Mouse (Mus musculus) macrophage (primary cell): Measurements from ENCODE around the gene U2af1. TPM values are rescaled to one million over a fixed set of nuclear protein-coding genes. Genes with fewer than 3 reads are reported as not detected.

Source experiments
- H3K27ac ChIP-seq: fragments of 350-480 bp; formaldehyde crosslinking; 2 replicates; pipeline ENCODE4 v1.9.0; 2021
- H3K36me3 ChIP-seq: fragments of 350-480 bp; formaldehyde crosslinking; 2 replicates; pipeline ENCODE4 v1.9.0; 2021; ENCODE audit errors: inconsistent target
- H3K4me3 ChIP-seq: fragments of 350-480 bp; formaldehyde crosslinking; 2 replicates; pipeline ENCODE4 v1.9.0; 2021; ENCODE audit errors: inconsistent target
- H3K79me2 ChIP-seq: fragments of 350-480 bp; formaldehyde crosslinking; 2 replicates; pipeline ENCODE4 v1.9.0; 2021; ENCODE audit errors: inconsistent target
- WGBS: methylation state at CpG from one replicate; pipeline ENCODE4 v1.1.7; 2026; ENCODE audit warnings: inconsistent platforms; ENCODE audit not compliant: missing documents; 5-methylcytosine and 5-hydroxymethylcytosine counted together
- polyA plus RNA-seq: library from polyadenylated mRNA; stranded (reverse); fragments of 250-400 nt; gene quantifications from 3 replicates; pipeline ENCODE4 v1.2.4, GENCODE M21; 2018; ENCODE audit warnings: inconsistent platforms

U2af1 gene
- polyA plus RNA-seq, 1 experiment from 2014 or later: 87.3 TPM

DNA sequence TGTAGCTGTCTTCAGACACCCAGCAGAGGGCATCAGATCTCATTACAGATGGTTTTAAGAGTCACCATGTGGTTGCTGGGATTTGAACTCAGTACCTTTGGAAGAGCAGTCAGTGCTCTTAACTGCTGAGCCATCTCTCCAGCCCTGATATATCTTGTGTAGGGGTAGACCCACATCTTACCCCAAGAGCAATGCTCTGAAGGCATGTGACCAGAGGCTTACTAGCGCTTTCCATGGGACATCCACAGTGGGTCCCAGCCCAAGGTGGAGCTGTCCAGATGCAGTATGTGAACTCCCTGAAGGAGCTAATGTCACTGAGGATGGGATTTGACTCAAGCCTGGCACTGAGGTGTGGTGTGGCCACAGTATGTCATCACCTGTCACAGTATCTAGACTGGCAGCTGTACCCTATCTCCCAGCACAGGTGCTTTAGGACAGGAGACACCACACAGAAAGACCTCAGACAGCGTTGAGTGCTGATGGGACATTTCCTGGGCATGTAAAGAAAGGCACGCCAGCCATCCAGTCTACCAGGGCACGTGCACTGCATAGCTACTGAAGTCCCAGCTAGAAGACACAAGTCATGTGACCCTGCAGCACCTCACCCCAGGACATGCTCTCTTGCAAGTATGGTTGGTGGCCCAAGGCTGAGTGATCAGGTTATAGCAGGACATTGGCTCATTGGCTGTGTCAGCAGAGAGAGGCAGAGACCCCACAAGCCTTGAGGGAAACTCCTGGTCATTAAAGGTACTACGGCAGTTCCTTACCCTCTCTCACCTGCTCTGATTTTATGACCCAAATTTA, 12.3 kb downstream of the U2af1 start:
- peaks cover 53% of the 10 kb centered on the region for H3K36me3 ChIP-seq

DNA sequence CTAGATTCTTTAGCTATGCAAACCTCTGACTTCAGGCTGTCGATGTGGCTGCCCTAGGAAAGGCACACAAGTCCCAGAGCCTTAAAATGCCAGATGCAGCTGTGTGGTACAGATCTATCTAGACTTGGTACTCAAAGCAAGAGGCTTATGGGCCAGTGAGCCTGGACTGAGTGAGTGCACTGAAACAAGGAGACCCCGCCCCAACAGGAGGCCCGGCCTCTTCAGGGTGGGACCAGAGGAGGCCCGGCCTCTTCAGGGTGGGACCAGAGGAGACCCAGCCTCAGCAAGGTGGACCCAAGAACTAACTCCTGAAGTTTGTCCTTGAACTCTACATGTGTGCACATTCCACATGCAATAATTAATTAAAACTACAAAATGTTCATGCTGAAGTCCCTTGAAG, 15.8 kb downstream of the U2af1 start:
- 71% methylated on average over 2 of the region's 4 CpGs for WGBS
- H3K27ac ChIP-seq: no peak overlapping the region
- peaks cover 18% of the 10 kb centered on the region for H3K36me3 ChIP-seq
- H3K79me2 ChIP-seq: no peaks in the 10 kb centered on the region
- no peak overlapping the region for H3K4me3 ChIP-seq

More for the DNA sequence above, 12.3 kb downstream of the U2af1 start:
- peaks cover 9% of the 10 kb centered on the region; the same call in 1 of the 2 replicates for H3K79me2 ChIP-seq
- WGBS: 94% methylated on average over 5 of the region's 5 CpGs
- H3K4me3 ChIP-seq: no peak overlapping the region
- no peak overlapping the region for H3K27ac ChIP-seq

DNA sequence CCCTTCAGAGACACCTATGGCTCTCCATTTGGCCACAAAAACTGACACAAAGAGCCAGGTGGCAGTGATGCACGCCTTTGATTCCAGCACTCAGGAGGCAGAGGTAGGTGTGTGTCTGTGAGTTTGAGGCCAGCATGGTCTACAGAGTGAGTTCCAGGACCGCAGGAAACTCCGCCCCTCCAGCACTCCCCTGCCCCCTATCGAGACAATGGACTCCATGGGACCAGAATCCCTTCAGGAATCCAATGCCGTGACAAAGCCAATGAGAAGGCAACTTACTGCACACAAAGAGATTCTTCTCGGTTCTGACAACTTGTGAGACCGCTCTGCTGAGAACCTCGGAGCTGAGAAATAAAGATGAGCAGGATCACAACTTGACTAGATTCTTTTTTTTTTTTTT, 16.4 kb downstream of the U2af1 start:
- Histone ChIP-seq H3K79me2 (no peaks in the 10 kb centered on the region), H3K4me3 (no peak overlapping the region), H3K36me3 (peaks cover 12% of the 10 kb centered on the region), H3K27ac (no peak overlapping the region)
- 75% methylated on average over 8 of the region's 8 CpGs for WGBS

DNA sequence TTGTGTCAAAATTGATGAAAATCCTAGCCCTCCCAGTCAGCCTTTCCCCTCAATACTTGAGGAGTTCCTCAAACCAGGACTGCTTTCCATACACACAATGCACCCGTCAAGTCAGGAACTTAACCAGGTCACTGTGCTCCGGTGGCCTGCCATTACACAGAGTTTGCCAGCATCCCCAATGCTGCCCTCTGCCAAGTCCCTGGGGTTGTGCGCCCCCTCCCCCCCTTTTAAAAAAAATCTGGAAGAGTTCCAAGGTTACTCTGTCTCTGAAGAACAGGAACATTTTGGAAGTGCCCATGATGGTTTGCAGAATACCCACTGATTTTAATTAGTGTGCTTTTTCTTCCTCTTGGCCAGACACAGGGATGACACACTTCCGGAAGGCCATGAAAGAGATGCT, 19.0 kb downstream of the U2af1 start:
- Histone ChIP-seq H3K79me2 (no peaks in the 10 kb centered on the region), H3K27ac (no peak overlapping the region), H3K4me3 (no peak overlapping the region), H3K36me3 (no peaks in the 10 kb centered on the region)
- WGBS: 61% methylated on average over 4 of the region's 4 CpGs

DNA sequence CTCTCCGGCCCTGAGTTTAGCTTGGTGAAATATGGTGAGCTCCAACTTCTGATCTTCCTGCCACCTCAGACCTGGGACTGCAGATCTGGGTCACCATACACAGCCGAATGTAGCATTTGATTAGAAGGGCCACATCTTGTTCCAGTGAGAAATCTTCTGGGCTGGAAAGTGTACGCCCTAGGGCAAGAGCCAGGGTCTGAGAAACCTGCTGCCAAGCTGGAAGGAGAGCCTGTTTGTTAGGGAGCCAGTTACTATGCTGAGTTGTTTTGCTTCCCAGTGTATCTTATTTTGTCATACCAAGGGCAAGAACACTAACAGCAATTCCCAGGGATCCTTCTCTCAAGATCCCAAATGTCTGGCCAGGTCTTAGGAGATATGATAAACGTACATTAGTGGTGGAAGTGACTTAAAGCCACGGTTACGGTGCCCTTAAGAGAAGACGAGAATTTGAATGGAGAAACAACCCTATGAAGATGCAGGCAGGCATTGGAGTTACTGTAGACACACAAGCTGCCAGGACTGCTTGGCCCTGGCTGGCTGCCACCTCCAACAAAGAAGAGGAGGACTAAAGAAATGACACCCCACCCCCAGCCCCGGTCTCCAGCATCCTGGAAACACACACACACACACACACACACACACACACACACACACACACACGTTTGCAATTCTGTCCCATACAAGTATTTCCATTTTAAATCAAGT, 20.7 kb downstream of the U2af1 start:
- WGBS: 82% methylated on average over 7 of the region's 9 CpGs
- Histone ChIP-seq H3K79me2 (no peaks in the 10 kb centered on the region), H3K4me3 (no peak overlapping the region), H3K27ac (no peak overlapping the region), H3K36me3 (no peaks in the 10 kb centered on the region)

DNA sequence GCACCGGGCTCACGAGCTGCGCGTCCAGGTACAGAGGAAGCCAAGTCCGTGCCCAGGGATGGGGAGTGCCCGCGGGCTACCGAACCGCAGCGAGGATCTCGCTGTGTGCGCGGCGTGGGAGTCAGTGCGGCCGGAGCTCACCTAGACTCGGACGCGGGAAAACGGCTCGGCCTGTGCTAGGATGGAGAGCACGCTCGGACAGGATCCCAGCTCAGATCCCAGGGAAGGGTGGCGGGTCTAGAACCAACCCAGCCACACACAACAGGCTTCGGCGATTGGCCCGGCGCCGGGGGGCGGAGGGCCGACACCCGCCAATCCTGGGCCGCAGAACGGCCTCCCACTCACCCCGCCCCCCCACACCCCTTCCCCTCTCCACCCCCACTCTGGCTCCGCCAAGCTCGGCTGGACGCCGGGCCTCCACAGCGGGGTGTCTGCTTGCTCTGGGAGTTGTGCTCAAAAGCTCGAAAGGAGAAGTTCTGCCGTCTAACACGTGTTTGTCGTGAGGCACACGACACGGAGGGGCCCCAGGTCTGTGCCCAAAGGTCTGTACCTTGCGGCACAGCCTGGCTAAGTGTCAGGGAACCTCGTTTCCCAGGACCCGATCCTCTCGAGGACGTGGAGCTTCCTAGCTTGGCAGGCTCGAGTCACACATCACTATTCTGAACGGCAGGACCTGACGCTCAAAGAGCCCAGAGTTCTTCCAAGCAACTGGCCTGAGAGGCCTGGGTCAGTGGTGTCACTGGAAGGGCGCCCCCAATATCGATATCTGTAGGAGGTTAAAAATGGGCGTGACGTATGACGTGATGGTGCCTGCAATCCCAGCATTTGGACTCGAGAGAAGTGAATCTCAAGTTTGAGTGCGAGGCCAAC, 21.5 kb downstream of the U2af1 start, which contains the start of gene Cbs:
Gene Cbs, minus strand, starts transcription at position 297 of the 870 bp plus-strand sequence.
- WGBS: 9% methylated on average over 57 of the region's 61 CpGs
- Histone ChIP-seq H3K4me3 (no peak within 1 kb of the TSS), H3K36me3 (no peaks in the 10 kb centered on the region), H3K27ac (no peak within 1 kb of the TSS), H3K79me2 (no peaks in the 10 kb centered on the region)

DNA sequence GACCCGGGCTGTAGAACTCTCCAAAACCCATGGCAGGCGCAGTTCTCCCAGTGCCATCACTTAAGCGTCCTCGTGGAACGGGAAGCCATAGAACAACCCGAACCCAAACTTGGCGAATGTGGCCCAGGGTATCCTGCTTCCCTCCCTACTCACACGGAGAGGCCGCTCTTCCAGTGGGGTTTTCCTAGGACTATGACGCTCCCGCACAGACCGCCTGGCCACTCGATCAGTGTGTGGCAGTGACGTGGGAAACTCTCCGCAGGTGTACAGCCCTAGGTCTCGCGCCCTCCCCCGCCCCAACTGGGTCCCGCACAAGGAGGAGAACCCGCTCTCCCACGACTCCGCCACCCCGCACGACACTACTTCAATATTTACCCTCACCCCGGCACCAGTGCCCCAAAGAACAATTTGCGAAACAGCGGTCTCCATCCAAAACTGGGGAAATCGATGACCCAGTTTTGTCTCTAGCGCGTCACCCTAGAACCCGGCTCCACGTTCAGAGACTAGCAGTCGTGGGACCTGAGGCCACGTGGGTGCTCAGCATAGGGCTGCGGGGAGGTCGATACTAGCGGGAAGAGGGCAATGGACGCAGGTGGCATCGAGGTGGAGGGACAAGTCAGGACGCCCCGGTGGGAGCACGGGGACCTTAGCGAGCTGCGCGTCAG, 22.3 kb downstream of the U2af1 start:
- 18% methylated on average over 43 of the region's 45 CpGs for WGBS
- no peaks in the 10 kb centered on the region for H3K79me2 ChIP-seq
- no peak overlapping the region for H3K4me3 ChIP-seq
- H3K27ac ChIP-seq: no peak overlapping the region
- no peaks in the 10 kb centered on the region for H3K36me3 ChIP-seq

DNA sequence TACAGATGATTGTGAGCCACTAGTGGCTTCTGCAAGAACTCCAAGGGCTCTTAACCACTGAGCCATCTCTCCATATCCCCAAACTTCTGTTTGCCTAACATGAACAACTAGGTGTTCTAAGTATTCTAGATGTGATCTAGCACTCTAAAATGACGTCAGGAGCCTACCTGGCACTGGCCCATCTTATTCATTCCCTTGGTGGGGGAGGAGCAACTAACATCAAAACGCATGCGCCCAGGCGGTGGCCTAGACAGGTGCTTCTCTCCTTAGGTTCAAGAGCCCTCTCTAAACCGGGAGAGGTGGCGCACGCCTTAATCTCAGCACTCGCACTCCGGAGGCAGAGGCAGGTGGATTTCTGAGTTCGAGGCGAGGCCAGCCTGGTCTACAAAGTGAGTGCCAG, 22.9 kb downstream of the U2af1 start:
- WGBS: 88% methylated on average over 10 of the region's 11 CpGs

DNA sequence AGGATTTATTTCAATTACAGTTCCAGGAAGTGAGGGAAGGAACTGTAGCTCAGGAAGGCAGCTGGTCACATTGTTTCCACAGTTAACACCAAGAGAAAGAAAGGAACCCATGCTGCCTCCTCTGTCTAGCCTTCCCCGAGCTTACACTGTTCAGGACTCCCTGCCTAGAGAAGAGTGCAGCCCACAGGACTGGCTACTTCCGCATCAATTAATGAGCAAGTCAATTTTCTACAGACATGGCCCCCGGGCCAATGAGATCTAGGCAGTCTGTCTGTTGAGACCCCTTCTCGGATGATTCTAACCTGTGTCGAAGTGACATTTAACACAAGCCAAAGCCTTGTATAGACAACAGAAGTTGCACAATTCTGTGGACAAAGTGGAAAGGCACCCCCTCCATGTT, 23.8 kb downstream of the U2af1 start:
- 80% methylated on average over 5 of the region's 5 CpGs for WGBS

More for the DNA sequence above, 22.9 kb downstream of the U2af1 start:
- H3K27ac ChIP-seq: no peak overlapping the region
- no peaks in the 10 kb centered on the region for H3K36me3 ChIP-seq
- H3K4me3 ChIP-seq: no peak overlapping the region
- no peaks in the 10 kb centered on the region for H3K79me2 ChIP-seq

DNA sequence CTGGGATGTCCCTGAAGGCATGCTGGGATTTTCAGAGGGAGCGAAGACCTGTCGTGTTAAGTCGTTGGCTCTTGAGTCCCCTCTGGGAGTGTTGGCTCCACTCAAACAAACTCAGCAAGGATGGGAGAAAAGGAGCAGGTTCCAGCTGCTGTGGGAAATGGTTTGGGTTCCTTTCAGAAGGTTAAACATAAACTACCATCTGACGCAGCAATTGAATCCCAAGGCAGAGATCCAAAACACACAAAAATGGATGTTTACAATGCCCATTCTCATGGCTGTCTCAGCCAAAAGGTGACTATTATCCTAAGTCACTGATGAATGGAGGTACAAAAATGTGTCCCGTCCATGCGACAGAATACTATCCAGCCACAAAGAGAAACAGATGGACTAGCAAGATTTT, 25.7 kb downstream of the U2af1 start:
- Histone ChIP-seq H3K36me3 (no peaks in the 10 kb centered on the region), H3K27ac (no peak overlapping the region), H3K79me2 (no peaks in the 10 kb centered on the region), H3K4me3 (no peak overlapping the region)
- 97% methylated on average over 6 of the region's 6 CpGs for WGBS

More for the DNA sequence above, 23.8 kb downstream of the U2af1 start:
- Histone ChIP-seq H3K4me3 (no peak overlapping the region), H3K79me2 (no peaks in the 10 kb centered on the region), H3K36me3 (no peaks in the 10 kb centered on the region), H3K27ac (no peak overlapping the region)

DNA sequence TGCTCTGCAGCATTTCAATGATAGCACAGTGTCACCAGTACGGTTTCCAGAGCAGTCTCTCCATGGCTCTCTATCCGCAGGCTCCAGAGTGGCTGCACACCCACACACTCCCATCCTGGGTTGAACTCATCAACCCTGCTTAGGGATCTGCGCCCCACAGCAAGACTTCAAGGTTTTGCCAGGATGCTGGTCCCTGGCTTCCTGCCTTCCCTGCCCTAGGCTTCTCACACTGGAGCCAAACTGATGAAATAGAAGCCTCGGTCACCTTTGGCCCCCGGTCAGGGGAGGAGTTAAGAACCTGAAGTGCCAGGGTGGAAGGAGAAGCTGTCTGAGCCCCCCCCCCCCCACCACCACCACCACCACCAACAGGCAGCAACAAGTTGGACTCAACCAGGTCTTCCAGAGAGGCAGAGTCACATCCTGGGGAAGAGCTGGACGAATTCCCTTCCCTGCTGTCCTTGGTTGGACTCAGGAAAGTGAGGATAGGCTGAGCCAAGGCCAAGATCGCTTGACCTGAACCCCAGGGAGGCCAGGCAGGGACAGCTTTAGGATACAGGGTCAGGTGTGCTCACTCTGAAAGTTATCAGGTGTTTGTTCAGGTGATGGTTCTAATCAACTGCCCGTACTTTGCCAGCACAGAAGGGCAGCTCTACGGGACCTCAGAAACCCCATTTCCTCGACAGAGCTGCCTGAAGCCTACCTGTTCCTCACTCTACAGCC, 27.5 kb downstream of the U2af1 start:
- no peak overlapping the region for H3K27ac ChIP-seq
- no peaks in the 10 kb centered on the region for H3K79me2 ChIP-seq
- WGBS: 93% methylated on average over 8 of the region's 10 CpGs
- no peaks in the 10 kb centered on the region for H3K36me3 ChIP-seq
- H3K4me3 ChIP-seq: no peak overlapping the region

DNA sequence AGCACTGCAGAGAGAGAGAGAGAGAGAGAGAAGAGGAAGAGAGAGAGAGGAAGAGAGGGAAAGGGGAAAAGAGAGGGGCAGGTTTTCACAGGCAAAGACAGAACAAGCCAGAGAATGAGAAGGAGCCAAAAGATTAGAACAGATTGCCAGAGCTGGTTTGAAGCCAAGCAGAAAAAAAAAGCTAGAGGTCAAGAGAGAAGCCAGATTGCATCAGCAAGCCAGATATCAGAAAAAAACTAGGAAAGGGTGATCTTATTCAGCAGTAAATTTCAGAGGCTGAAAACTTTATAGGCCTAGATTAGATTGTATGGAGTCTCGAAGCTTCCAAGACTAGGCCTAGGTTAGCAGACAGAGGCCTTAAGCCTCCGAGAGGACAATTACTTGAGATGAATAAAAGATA, 30.7 kb downstream of the U2af1 start:
- 96% methylated on average over 2 of the region's 2 CpGs for WGBS
- no peak overlapping the region for H3K27ac ChIP-seq
- H3K4me3 ChIP-seq: no peak overlapping the region
- H3K36me3 ChIP-seq: no peaks in the 10 kb centered on the region
- no peaks in the 10 kb centered on the region for H3K79me2 ChIP-seq

DNA sequence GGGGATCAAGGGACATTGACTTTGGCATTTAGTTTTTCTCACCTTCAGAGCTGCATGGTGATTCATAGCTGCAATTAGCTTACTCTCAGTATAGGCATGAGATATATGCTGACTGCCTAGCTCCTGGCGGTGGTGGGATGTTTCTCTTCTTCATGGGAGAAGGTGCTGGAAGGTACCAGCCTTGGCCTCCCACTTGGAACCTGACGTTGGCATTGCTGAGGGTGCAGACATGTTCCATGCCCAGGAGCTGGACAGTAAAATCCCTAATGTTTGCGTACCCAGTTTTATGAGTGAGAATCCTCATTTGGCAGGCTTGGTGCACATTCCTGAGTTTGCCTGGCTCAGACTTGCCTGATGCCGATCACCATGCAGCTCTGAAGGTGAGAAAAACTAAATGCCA, 35.6 kb downstream of the U2af1 start:
- WGBS: 96% methylated on average over 4 of the region's 4 CpGs
- Histone ChIP-seq H3K27ac (no peak overlapping the region), H3K4me3 (no peak overlapping the region), H3K79me2 (no peaks in the 10 kb centered on the region), H3K36me3 (no peaks in the 10 kb centered on the region)
